Mouse (Mus musculus): Measurements from ENCODE around the gene Th.

The Th gene

GRCm38 (mm10) chr7:142931028-142931427, at the start of gene Th:
Th (minus strand) TSS chr7:142931128.
- no peak for DNase-seq

DNA sequence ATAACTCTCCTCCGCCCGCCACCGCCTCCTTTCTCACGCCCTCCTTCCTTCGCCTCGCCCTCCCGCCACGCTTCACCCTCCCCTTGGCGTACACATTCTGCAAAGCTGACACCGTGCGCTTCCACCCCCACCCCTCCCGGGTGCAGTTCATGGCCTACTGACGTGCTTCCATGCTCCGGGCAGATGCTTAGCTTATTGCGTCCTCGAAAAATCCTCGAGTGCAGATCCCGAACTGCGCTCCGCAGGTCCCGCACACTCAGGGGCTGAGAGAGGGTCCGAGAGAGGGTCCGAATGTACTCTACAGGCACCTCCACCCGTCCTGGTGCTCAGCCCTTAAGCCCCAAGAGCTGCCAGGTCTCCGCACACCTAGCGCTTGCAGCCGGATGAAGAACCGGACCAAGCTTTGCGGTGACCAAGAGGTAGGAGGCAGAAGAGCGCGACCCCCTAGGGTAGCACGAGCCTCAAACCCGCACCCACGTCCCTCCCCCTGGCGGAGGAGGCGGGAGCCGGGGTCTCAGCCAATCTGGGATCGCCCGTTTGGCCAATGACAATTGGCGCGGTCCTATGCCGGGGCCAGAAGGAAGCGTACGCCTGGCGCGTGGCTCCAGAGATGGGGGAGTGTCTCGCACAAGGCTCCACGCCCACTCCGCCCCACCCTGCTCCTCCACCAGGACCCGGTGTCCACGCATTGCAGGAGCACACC, 38.0 kb upstream of the Th start, which contains the start of gene Ascl2:
Gene Ascl2 (minus strand): TSS at position 456 of the 703 bp plus-strand sequence.
- DNase-seq, result peak; percentile 19 to 43

- DNase-seq, result peak; percentile 61 to 73
Observed at GRCm38 (mm10) chr7:142967884-142968808, 37.2 kb upstream of the Th start.

GRCm38 (mm10) chr7:142967414-142967883, 36.5 kb upstream of the Th start:
- DNase-seq, result peak; percentile 60 to 78

DNA sequence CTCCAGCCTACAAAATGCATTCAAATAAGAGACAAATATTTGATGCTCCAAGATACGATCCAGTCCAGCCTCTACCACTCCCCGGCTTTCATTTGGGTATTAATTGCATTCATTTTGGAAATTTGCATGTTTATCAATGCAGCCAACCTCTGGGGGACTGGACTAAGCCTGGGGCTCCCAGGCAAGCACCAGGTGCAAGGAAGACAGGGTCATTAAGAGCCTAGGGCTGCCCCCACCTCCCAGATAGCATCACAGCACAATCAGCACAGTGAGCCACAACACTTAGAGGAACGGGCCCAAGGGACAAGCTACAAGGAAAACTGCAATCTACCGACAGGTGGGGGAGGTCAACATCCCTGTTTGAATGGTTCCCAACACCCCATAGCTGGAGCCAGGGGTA, 28.8 kb upstream of the Th start:
- DNase-seq, result no peak

- no peak for DNase-seq
Observed at GRCm38 (mm10) chr7:142958817-142959216, 27.9 kb upstream of the Th start.

DNA sequence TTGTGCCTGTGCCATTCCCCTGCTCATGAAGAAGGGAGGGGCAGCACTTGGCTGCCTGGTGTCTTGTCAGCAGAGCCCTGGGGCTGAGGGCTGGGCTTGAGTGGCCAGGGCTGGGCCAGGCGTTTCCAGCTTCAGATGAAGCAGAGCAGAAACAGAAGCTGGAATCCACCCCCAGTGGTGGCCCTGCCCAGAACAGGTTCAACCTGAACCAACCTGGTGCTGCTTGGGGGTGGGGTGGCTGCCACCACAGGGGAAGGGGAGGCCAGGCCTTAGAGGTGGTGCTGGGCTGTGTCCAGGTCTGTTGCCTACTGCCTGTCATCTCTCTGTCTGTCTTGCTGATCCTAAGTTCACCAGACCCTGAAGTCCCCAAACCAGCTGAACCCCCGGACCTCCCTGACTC, 25.1 kb upstream of the Th start:
- no peak for DNase-seq

- DNase-seq, result no peak
Observed at GRCm38 (mm10) chr7:142949568-142949967, 18.6 kb upstream of the Th start.

- no peak for DNase-seq
Observed at GRCm38 (mm10) chr7:142937631-142938030, 6.7 kb upstream of the Th start.

GRCm38 (mm10) chr7:142935708-142936107, 4.8 kb upstream of the Th start:
- DNase-seq, result no peak

DNA sequence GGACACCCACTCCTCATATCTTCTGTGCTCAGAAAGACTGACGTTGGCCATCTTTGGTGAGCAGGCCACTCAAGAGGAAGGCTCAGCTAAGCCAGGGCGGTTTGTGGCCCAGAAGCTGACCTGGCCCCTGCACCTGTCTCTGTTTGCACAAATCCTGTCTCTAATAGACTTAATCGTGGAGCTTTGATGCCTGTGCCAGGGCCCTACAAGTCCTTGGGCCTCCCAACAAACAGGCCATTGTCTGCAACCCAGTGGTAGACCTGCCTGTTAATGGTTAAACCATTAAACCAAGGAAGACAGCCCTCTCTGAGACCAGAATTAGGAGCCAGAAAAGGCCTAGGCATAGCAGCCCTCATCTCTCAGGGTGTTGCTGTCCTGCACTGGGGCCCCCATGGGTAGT, 1.5 kb upstream of the Th start:
- no peak for DNase-seq

DNA sequence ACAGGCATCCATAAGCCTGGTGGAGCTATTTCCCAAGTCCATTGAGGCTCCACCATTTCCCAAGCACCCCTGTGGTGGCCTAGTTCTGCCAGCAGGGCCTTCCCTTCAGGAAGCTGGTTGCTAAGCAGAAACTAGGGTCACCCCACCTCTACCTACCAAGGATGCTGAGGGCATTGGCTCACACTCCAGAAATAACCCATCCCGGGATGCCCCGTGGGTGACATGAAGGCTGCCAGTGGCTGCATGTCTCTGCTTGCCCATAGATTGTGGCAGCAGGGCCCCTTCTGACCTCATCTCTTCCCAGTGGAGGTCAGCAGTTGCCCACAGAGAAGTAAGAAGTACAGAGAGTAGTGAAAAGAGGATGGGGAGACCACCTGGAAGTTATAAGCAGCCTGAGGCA, 1.4 kb downstream of the Th start:
- DNase-seq, result no peak

DNA sequence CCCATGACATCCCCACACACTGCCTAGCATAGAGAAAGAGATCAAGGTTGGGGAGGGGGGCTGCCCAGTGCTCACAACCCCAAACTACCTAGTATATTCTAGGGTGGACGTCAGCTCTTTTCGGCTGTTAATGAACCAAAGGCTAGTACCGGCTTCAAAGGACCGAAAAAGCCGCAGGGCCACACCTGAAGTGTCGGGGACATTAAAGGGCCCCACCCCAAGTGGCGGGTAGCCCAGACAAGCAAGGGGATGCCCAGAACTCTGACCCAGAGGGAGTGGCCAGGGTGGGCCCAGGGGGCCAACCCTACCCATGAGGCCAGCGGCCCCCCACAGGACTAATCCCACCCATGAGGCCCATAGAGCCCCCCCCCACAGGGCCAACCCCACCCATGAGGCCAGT, 3.6 kb downstream of the Th start:
- no peak for DNase-seq

- peak; percentile 75 to 87 for DNase-seq
Observed at GRCm38 (mm10) chr7:142918641-142919628, 12.0 kb downstream of the Th start.

GRCm38 (mm10) chr7:142917659-142918058, 13.3 kb downstream of the Th start:
- DNase-seq, result peak in 1 of 2 experiments; percentile 44

GRCm38 (mm10) chr7:142916178-142916577, 14.8 kb downstream of the Th start:
- no peak for DNase-seq

DNA sequence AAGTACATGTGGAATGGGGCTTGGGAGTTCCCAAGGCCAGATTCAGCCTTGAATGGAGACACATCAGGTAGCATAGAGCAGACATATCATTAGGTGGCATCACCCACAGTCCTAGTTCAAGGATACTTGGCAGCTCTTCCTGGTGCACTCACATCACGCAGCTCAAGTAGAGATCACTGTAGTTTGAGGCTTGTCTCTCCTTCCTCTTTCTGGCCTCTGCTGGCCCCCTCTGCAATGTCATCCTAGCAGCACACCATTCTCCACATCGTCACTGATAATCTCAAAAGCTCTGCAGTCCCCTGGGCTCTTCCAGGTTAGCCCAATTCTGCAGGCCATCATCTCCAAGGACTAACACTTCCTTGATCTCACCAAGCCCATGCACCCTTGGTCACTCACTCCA, 19.2 kb downstream of the Th start:
- no peak for DNase-seq

DNA sequence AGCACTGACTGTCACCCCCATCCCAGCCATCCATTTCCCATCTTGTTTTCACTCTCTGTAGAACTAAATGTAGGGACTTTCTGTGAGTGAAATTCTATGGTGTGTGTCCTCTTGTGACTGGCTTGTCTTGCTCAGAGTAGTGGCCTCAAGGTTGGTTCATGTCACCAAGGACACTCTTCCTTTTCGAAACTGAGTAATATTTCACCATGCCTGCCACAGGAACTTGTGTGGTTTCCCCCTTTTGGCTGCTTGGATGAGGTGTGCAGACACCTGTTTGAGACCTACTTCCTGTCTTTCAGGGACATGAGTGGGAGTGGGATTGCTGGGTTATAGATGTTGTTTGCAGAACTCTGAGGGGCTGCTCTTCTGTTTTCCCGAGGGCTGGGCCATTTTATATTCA, 20.8 kb downstream of the Th start:
- DNase-seq, result no peak

- DNase-seq, result no peak
Observed at GRCm38 (mm10) chr7:142909622-142910021, 21.3 kb downstream of the Th start.

DNA sequence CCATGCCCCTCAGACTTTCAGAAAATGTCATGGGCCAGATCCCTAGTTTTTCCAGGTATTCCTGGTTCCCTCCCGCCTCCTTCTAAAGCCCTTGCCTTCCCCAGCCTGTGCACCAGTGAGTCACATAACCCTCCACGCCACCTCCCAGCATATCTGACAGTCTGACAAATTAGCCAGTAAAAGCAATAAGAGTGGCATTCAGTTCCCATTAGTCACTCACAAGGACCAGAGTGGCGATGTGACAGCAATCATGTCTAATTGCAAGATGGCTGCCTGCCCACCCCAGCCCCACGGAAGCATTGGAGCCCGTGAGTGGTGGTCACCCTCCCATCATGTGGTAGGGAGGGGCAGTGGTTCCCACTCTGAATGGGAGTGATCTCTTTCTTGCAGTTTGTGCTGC, 25.3 kb downstream of the Th start:
- peak in 1 of 2 experiments; percentile 12 for DNase-seq

GRCm38 (mm10) chr7:142904331-142904730, 26.6 kb downstream of the Th start:
- peak in 1 of 2 experiments; percentile 15 for DNase-seq

GRCm38 (mm10) chr7:142902931-142903330, 28.0 kb downstream of the Th start:
- DNase-seq, result peak in 1 of 2 experiments; percentile 16

DNA sequence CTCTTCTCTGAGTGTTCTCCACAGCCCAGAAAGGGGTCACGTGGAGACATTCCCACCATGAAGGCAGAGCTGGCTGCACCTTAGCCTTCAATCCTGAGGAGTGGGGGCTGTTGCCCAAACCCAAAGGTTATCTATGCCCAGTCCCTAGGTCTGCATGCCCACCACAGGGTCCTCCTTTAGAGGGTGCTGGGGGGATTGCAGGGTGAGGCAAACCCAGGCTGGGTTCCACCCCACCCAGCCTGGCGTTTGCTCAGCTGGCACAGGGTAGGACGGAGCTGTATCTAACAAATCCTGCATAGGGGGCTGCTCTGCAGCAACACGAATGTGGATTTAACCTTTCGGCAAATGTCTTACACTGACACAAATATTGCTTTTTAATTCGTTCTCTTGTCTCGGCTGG, 29.2 kb downstream of the Th start:
- DNase-seq, result no peak

All from lung, postnatal 4 days (tissue).